Mouse (Mus musculus) erythroid progenitor cell, adult 5-6 weeks (primary cell): Measurements from ENCODE around the gene Coil. TPM values are rescaled to one million over a fixed set of nuclear protein-coding genes. Genes with fewer than 3 reads are reported as not detected.

Experiments used
- ATAC-seq: replicated peaks from 2 replicates; pipeline ENCODE4 v1.8.0; 2016; ENCODE audit warnings: moderate number of reproducible peaks, mild to moderate bottlenecking, moderate TSS enrichment, inconsistent platforms; ENCODE audit not compliant: poor library complexity, low FRiP score, severe bottlenecking
- total RNA-seq, 2 experiments: library from RNA; stranded (forward) in 1 of 2; stranded (reverse) in 1 of 2; fragments of 150-400 nt in 1 of 2; fragments of 186-747, 209-891 nt in 1 of 2; gene quantifications; 2 replicates each; pipeline versions ENCODE4 v1.2.3 to v1.2.4; 2015 to 2017; ENCODE audit warnings: low replicate concordance in 2 of 2

Coil gene
- total RNA-seq (2015; ENCODE audit: low replicate concordance) (1.7 and 2.5 TPM in 2 replicates), total RNA-seq (2017; ENCODE audit: low replicate concordance) (1.3 and 2.3 TPM in 2 replicates)

DNA sequence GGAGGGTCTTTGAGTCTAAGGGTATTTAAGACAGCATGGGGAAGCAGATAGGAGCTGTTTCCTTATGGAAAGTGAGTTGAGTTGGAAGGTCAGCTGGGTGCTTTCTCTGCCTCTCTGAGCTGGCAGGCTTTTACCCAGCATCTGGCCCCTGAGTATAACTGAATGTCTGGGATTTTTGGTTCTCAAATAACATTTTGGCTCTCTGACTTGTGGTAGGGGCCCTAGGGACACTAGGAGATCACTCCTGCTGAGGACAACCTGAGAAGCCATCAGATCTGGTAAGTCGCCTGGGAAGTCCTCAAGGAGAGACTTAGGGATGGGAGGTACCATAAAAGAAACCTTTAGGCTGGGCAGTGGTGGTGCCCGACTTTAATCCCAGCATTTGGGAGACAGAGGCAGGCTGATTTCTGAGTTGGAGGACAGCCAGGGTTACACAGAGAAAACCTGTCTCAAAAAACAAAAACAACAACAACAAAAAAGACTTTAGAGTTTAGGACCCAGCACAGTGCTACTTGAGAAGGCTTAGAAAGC lies at the start of gene Coil:
Gene Coil (plus strand): TSS at position 51 of the 531 bp plus-strand sequence.
- ATAC-seq, result no peak

- no peak for ATAC-seq
These were observed 43.5 kb upstream of the Coil start for GRCm38 (mm10) chr11:88926566-88926965.

DNA sequence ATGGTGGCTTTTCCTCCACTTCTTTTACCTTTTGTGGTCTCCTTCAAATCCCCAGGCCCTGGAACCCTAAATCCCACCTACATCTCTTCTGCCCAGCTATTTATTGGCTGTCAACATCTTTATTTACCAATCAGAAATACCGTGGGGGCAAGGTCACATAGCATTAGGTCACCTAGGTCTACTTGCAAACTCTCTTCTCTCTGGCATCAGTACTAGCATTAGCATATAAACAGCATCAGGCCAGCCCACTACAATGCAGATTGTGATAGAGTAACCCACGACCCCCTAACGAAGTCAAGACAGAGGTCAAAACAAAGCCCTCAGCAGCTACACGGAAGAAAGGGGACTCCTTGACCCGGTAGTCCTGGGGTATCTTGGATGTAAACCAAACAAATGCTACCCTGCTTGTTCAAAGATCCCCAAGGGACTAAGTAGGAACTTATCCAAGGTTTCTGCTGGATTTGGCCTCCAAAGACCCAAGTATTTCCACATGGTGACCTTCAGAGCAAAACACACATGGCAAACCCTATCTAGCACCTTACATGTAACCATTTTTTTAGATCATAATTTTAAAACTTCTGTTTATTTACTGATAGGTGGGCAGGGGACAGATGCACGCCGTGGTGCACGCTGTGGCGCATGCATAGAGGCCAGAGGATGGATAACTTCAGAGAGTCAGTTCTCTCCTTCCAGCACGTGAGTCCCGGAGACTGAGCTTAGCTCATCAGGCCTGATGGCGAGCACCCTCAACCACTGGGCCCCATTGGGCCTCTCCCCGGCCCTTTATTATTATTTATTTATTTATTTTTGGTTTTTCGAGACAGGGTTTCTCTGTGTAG lies 38.1 kb upstream of the Coil start:
- no peak for ATAC-seq

DNA sequence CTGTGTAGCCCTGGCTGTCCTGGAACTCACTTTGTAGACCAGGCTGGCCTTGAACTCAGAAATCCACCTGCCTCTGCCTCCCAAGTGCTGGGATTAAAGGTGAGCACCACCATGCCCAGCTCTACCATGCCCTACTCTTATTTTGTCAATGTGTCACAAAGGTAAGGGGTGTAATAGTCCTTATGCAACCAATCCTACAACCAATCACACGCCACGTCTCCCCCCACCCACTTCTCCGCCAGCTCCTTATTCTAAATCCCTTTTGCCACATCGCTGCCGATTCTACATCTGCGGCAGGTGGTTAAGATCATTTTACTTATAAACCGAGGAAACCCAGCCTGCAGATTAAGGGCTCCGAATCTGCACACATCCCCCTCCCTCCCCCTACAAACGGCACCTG lies 37.0 kb upstream of the Coil start:
- no peak for ATAC-seq

GRCm38 (mm10) chr11:88934089-88935000 lies 35.7 kb upstream of the Coil start:
- no peak for ATAC-seq

GRCm38 (mm10) chr11:88937886-88938285 lies 32.2 kb upstream of the Coil start:
- no peak for ATAC-seq

- ATAC-seq, result no peak
These were observed 31.3 kb upstream of the Coil start for GRCm38 (mm10) chr11:88938770-88939169.

DNA sequence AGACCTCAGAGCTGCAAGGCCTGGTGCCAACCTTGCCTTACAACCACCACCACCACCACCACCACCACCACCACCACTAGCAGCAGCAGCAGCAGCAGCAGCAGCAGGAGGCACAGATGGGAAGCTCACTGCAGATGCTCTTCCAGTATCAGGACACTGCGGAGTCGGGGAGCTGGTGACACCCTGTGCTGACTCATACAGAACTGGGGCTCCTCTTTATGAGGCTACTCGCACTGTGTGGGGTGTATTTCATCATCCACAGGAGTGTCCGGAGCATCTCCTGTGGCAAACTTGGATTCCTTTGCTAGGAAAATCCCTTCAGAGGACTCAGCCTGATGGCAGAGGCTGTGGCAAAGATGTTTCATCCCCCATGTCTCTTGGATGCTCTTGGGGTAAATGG lies 30.4 kb upstream of the Coil start:
- ATAC-seq, result no peak

- no peak for ATAC-seq
These were observed 28.6 kb upstream of the Coil start for GRCm38 (mm10) chr11:88941489-88941888.

GRCm38 (mm10) chr11:88945971-88946585 lies 24.0 kb upstream of the Coil start:
- no peak for ATAC-seq

- no peak for ATAC-seq
These were observed 21.2 kb upstream of the Coil start for GRCm38 (mm10) chr11:88948896-88949295.

DNA sequence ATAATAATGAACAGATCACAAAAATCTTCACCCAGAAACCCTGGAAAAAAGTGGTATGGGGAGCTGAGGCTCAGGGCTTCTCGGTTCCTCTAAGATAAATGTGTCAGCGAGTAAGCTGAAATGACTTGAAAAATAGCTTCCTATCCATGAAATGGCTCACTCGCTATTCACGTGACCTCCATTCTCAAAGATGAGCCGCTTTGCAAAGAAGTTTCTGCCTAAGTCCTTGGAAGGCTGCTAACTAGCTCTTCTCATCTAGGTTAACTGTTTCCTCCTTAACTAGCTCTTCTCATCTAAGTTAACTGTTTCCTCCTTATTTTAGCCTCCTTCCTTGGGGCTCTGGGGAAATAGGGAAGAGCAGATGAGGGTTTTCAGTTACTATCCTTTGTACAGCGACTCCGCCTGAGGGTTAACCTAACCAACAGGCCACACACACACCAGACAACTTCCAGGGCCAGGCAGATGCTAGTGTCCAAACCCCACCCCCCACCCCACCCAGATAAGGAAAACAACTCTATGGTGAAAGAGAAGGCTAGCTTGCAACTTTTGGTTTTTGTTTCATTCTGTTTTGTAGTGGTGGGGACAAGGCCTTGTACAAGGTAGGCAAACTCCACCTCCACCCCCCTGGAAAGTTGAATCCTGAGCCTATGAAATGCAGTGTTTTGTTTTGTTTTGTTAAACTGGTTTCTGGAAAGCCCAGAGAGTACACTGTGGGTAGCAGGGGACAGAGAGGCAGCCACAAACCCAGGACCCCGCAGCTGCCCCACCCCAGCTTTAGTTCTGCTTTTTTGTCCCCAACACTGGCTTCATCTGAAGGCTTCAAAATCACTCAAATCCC lies 20.0 kb upstream of the Coil start:
- ATAC-seq, result no peak

- ATAC-seq, result no peak
These were observed 19.3 kb upstream of the Coil start for GRCm38 (mm10) chr11:88950640-88951250.

DNA sequence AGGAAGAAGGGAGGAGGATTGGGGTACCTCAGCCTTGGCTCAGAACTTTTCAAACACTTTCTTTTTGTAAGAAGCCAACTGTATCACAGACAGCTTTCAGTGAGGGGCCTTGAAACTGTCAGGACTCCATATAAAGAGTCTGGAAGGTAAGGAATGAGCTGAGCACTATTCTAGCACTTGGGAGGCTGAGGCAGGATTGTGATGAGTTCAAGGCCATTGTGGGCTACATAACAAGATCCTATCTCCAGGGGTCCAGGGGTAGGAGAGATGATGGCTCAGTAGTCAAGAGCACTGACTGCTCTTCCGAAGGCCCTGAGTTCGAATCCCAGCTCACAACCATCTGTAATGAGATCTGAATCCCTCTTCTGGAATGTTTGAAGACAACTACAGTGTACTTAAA lies 18.5 kb upstream of the Coil start:
- ATAC-seq, result no peak

GRCm38 (mm10) chr11:88952117-88952516 lies 17.9 kb upstream of the Coil start:
- no peak for ATAC-seq

GRCm38 (mm10) chr11:88953582-88953981 lies 16.5 kb upstream of the Coil start:
- peak; percentile 65 for ATAC-seq

GRCm38 (mm10) chr11:88954803-88955202 lies 15.2 kb upstream of the Coil start:
- 0 out of 2 replicates have a peak, but pooled peaks have one; percentile 36 for ATAC-seq

DNA sequence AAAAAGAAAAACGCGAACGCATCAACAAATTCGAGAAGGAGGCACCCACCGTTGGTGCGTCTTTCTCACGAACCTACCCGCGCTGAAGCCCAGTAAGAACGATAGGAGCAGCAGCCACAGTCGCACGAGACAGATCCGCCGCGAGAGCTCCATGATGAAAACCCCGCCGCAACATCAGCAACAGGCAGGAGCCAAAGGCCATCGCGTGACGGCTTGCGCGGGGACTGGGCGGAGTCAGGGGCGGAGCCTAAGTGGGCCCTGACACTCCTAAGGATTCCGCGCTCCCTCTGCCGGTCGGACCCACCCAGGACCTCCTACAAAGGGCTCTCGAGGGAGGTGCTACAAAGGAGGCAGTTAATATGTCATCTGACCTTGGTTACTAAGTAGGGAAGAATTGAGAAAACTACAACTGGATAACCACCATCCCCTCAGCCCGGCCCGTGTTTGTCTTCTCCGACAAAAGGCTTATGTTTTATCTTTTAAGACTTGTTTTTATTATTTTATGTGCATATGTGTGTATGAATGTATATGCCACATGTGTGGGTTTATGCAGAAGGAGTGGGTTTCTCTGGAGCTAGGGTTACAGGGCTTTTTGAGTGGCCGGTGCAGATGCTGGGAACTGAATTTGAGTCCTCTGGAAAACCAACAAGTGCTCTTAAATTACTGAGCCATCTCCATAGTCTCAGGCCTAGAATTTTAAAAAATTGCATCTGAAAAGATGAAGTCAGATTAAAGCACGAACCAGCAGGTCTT lies 14.7 kb upstream of the Coil start, which contains the start of gene Scpep1:
Gene Scpep1 (minus strand): TSS at position 249 of the 753 bp plus-strand sequence.
- peak; percentile 99 for ATAC-seq
